Mouse (Mus musculus) adrenal gland, postnatal 25 days (tissue): ENCODE measurements at regions not wholly inside any gene's neighbourhood (a gene's known extent, or its start where the extent isn't known, plus 50 kb on each side); places are given as distances from the start of the nearest gene placed in this dataset.

Source experiments
- DNase-seq: peaks from one replicate; pipeline ENCODE4 v3.0.0; 2021; ENCODE audit warnings: mixed read lengths

DNA sequence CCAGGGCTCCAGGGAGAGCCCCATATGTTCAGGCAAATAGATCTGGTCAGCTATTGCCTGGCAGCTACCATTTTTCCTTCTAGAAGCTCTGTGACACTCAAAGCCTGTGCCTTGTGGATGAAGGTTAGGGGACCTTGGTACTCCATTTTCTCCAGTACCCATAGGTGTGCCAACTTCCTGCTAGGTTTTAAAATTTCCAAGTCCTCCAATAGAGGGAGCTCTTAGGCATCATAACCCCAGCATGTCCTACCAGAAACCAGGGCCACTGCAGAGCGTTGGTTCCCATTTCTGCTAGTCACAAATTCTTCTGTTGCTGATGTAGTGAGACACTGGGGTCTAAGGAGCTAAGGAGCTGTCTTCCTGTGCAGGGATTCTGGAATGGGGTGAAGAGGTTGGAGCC lies 165.3 kb upstream of the Glra1 start:
- no peak for DNase-seq

DNA sequence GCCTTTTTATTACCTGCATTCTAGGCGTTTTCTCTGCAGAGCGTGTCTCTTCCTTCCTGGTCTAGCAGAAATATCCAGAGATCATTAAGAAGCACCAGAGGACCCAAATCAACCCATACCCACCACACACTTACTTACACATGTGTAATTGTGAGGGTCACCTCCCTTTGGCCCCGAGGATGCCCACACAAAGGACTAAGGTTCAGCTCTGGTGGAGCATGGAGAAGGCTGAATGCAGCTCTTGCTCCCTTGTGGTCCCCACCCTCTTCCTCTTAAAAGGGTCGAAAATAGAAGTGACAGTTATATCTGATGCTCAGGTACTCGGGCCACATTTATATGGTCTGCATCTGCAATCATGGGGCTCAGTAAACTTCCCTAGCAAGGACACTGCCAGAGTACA lies 164.5 kb upstream of the Glra1 start:
- no peak for DNase-seq

DNA sequence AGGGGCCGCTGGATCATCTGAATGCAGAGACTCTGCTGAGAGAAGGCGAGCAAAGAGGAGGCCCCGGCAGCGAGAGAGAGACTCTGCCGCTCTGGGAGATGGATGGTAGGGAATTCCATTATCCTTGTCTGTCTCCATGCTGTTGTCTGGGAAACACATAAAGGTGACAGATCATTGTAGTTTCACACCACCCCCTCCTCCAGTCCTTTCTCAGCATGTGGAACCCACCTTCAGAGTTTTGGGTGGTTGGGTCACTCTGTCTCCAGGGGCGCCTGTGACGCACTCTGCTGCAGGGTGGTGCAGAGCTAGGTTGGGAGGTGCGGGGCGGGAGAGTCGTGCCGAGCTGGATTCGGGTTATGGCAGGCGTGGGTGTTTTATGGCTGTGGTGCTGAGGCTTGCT lies 164.1 kb upstream of the Glra1 start:
- no peak for DNase-seq

DNA sequence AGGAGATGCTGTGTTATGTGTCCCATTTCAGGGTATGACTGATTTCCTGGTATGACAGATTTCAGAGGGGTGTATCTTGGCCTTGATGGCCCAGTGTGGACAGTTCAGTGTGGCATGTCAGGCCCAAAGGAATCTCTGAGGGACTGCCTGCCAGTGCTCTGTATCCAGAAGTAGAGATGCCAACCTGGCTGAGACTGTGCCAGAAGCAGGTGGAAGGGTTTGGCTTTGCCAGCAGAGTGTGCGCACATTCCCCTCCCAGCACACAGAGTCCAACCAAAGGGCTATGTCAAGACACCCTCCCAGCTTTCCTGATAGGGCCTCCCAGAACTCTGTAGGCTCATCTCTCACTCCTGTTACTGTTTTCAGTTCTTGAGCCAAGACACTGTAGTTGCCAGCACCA lies 156.8 kb upstream of the Glra1 start:
- no peak for DNase-seq
